Mouse (Mus musculus): ENCODE measurements around the gene Sorcs2.

DNA sequence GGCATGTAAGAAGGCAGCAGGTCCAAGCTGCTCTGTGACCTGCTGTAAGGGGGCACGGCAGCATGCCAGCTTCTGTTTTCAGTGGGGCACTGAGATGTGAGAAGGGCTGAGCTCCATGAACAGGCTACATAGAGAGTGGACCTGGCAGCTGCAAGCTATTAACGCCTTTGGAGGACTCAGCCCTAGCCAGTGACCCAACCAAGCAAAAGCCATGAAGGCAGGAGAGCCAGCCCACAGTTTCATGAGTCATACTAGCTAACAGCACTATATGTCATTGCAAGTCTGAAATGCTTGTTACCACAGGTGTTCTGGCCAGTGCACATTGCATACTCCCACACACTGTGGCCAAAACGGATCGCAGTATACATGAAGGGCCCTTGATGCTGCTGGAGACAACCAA lies 41.3 kb downstream of the Sorcs2 start:
- no peak for TF ChIP-seq CTCF (IDR thresholded peaks at IDR 0.05; ENCODE audit: insufficient read depth, low read depth, low read length)
- TF ChIP-seq POLR2A (IDR thresholded peaks at IDR 0.05; ENCODE audit: insufficient read depth, low read depth, low read length): no peak

Data from olfactory bulb, adult 2 months (tissue).